Mouse (Mus musculus): ENCODE results near the gene Hs6st3.

Gene Hs6st3

GRCm38 (mm10) chr14:119137906-119138785 lies at the start of gene Hs6st3:
Gene Hs6st3 (plus strand): TSS chr14:119138341.
- no peak for DNase-seq (ENCODE audit: low read depth)

GRCm38 (mm10) chr14:119098851-119099569 lies 39.1 kb upstream of the Hs6st3 start, which contains the start of gene Uggt2:
Gene Uggt2 (minus strand): TSS chr14:119099430.
- no peak for DNase-seq (ENCODE audit: low read depth)

GRCm38 (mm10) chr14:119099570-119099891 lies 38.6 kb upstream of the Hs6st3 start:
- no peak for DNase-seq (ENCODE audit: low read depth)

- DNase-seq (ENCODE audit: low read depth), result no peak
These were observed 30.6 kb upstream of the Hs6st3 start for GRCm38 (mm10) chr14:119107591-119107990.

GRCm38 (mm10) chr14:119108776-119109301 lies 29.3 kb upstream of the Hs6st3 start:
- DNase-seq (ENCODE audit: low read depth), result no peak

- no peak for DNase-seq (ENCODE audit: low read depth)
These were observed 28.3 kb upstream of the Hs6st3 start for GRCm38 (mm10) chr14:119109776-119110218.

- DNase-seq (ENCODE audit: low read depth), result no peak
These were observed 25.6 kb upstream of the Hs6st3 start for GRCm38 (mm10) chr14:119112558-119112957.

GRCm38 (mm10) chr14:119123582-119123981 lies 14.6 kb upstream of the Hs6st3 start:
- no peak for DNase-seq (ENCODE audit: low read depth)

GRCm38 (mm10) chr14:119124061-119124460 lies 14.1 kb upstream of the Hs6st3 start:
- no peak for DNase-seq (ENCODE audit: low read depth)

GRCm38 (mm10) chr14:119125840-119126239 lies 12.3 kb upstream of the Hs6st3 start:
- no peak for DNase-seq (ENCODE audit: low read depth)

- no peak for DNase-seq (ENCODE audit: low read depth)
These were observed 10.8 kb upstream of the Hs6st3 start for GRCm38 (mm10) chr14:119127330-119127729.

GRCm38 (mm10) chr14:119137512-119137905 lies 632 bp upstream of the Hs6st3 start:
- no peak for DNase-seq (ENCODE audit: low read depth)

GRCm38 (mm10) chr14:119138786-119139100 lies 602 bp downstream of the Hs6st3 start:
- no peak for DNase-seq (ENCODE audit: low read depth)

GRCm38 (mm10) chr14:119139381-119139950 lies 1.3 kb downstream of the Hs6st3 start:
- DNase-seq (ENCODE audit: low read depth), result no peak

GRCm38 (mm10) chr14:119153088-119153487 lies 14.9 kb downstream of the Hs6st3 start:
- DNase-seq (ENCODE audit: low read depth), result no peak

- DNase-seq (ENCODE audit: low read depth), result no peak
These were observed 55.8 kb downstream of the Hs6st3 start for GRCm38 (mm10) chr14:119193905-119194304.

GRCm38 (mm10) chr14:119203508-119203907 lies 65.4 kb downstream of the Hs6st3 start:
- no peak for DNase-seq (ENCODE audit: low read depth)

GRCm38 (mm10) chr14:119215576-119216309 lies 77.6 kb downstream of the Hs6st3 start:
- DNase-seq (ENCODE audit: low read depth), result no peak

GRCm38 (mm10) chr14:119227709-119228338 lies 89.7 kb downstream of the Hs6st3 start:
- DNase-seq (ENCODE audit: low read depth), result no peak

- no peak for DNase-seq (ENCODE audit: low read depth)
These were observed 95.5 kb downstream of the Hs6st3 start for GRCm38 (mm10) chr14:119233598-119233997.

- no peak for DNase-seq (ENCODE audit: low read depth)
These were observed 109.0 kb downstream of the Hs6st3 start for GRCm38 (mm10) chr14:119247131-119247530.

All from c-Kit-positive CD71-negative TER-119-negative erythroid progenitor cells, embryonic 14.5 days (primary cell).